Mouse (Mus musculus) bone marrow macrophage, adult 2 months (primary cell): ENCODE measurements around the gene Coch.

Experiments
- CTCF ChIP-seq: IDR thresholded peaks from 2 replicates; pipeline ENCODE4 v1.5.1; 2012; ENCODE audit warnings: low read depth, mild to moderate bottlenecking, low read length, moderate library complexity
- POLR2A ChIP-seq: IDR thresholded peaks from 2 replicates; pipeline ENCODE4 v1.6.1; 2012; ENCODE audit warnings: mild to moderate bottlenecking, low read depth, low read length, borderline replicate concordance

GRCm38 (mm10) chr12:51620572-51620971, 27.4 kb downstream of the Coch start:
- TF ChIP-seq CTCF: no peak
- no peak for TF ChIP-seq POLR2A
